Mouse (Mus musculus): ENCODE results near the gene Itfg2.

- TF ChIP-seq CTCF (IDR thresholded peaks at IDR 0.05; ENCODE audit: borderline replicate concordance, insufficient read depth, low read length) (no peak), POLR2A (IDR thresholded peaks at IDR 0.05; ENCODE audit: low read depth, low read length) (no peak)
Measured at GRCm38 (mm10) chr6:128421480-128421879, 3.3 kb downstream of the Itfg2 start.

Data from embryonic fibroblast, embryonic 13.5 days (primary cell).